In the genomic region with DNA sequence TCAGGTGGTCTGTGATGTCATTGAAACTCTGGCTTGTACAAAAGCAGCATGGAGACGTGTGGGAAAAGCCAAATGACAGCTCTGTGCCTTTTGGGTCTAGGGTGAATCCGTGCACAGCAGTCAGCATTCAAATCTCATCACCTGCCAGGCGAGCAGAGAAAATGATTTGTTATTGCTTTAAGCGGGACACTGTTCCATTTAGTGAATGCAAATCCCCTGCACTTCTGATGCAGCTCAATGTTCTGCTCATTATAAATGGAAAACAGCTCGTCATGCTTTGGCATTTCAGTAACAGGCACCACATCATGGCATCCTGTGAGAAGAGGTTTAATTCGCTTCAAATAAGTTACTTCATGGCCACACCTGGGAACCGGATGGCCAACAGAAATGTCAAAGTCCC, we compare ENCODE assay signal across 14 mouse cellular contexts.
"Had no signal": no experiment of that assay in that cellular context is flagged by ENCODE, and none has a peak within 500 bp of the region (broad histone marks: within the 10 kb centered on the region; RNA-seq: fewer than 3 reads in every experiment).

No protein-coding gene starts in this region.

- H3K4me1 ChIP-seq: liver, embryonic 12.5 days; midbrain, embryonic 12.5 days; neural tube, embryonic 12.5 days; stomach, embryonic 15.5 days had no signal

- ATAC-seq: liver, embryonic 12.5 days had no signal

- DNase-seq: lung, adult 18-20 months; lung, embryonic 14.5 days; lung, postnatal 10 days; lung, postnatal 4 days; right cerebral cortex, postnatal 14 days; thymus, adult 2 months; thymus, postnatal 25 days; thymus, postnatal 4 days had no signal

- H3K9ac ChIP-seq: liver, embryonic 12.5 days; liver, embryonic 14.5 days; lung, embryonic 14.5 days; midbrain, embryonic 12.5 days; neural tube, embryonic 12.5 days; stomach, embryonic 15.5 days had no signal

- H3K27me3 ChIP-seq: liver, embryonic 12.5 days; midbrain, embryonic 12.5 days; neural tube, embryonic 12.5 days; stomach, embryonic 15.5 days had no signal

- H3K9me3 ChIP-seq: liver, embryonic 12.5 days; midbrain, embryonic 12.5 days; neural tube, embryonic 12.5 days; stomach, embryonic 15.5 days had no signal

- H3K36me3 ChIP-seq: liver, embryonic 12.5 days; midbrain, embryonic 12.5 days; neural tube, embryonic 12.5 days; stomach, embryonic 15.5 days had no signal

- H3K4me3 ChIP-seq: liver, embryonic 12.5 days; midbrain, embryonic 12.5 days; neural tube, embryonic 12.5 days; stomach, embryonic 15.5 days had no signal

- H3K27ac ChIP-seq: liver, embryonic 12.5 days; liver, embryonic 14.5 days; midbrain, embryonic 12.5 days; neural tube, embryonic 12.5 days; stomach, embryonic 15.5 days; stomach, postnatal 0 days had no signal

- H3K4me2 ChIP-seq: liver, embryonic 12.5 days; lung, embryonic 14.5 days; midbrain, embryonic 12.5 days; neural tube, embryonic 12.5 days; stomach, embryonic 15.5 days had no signal
